Mouse (Mus musculus): Measurements from ENCODE around the gene Patl2. TPM values are rescaled to one million over a fixed set of nuclear protein-coding genes. Genes with fewer than 3 reads are reported as not detected.

The Patl2 gene
- not detected in 2 replicates for polyA plus RNA-seq (2014; fragmentation: Nextera tagmentation; extraction: Ambion mirVana)

DNA sequence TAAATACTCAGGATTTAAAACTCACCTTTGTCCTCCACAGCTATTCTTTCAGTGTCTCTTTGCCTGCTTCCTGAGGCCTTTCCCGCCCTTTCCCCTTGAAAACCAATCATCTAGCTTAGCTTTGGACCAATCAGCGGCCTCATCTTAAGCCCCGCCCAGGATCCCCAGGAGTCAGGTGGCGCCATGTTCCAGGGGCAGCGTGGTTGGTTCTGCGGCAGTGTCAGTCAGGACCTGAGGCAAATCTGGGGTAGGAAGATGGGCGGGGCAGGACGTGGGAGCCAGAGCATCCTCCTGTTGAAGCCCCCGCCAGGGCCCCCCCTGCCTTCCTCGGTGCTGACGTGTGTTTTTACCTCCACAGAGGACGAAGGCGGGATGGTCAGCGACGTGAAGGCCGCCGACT, at the start of gene Patl2, which contains the start of gene Terb2:
Patl2 (minus strand) TSS at position 84 of the 400 bp plus-strand sequence.
Terb2 (plus strand) TSS at position 167 of the 400 bp plus-strand sequence.
- no peak for ATAC-seq (ENCODE audit: insufficient number of reproducible peaks, insufficient read depth, low FRiP score, low read depth)
- no peaks in the 10 kb centered on the region for H3K27me3 ChIP-seq (ENCODE audit: control insufficient read depth, insufficient read depth, low read length)
- H3K27ac ChIP-seq (replicated peaks in 1 of 2; ENCODE audit: control insufficient read depth in 1 of 2, insufficient read depth in 1 of 2, low read depth in 2 of 2, low read length in 2 of 2): no peak within 1 kb of the TSS
- WGBS: 75% methylated on average over 17 of the region's 17 CpGs
- no peaks in the 10 kb centered on the region for H3K36me3 ChIP-seq (ENCODE audit: control insufficient read depth, insufficient read depth, low read length)
- no peaks in the 10 kb centered on the region for H3K9me3 ChIP-seq (ENCODE audit: control insufficient read depth, low read length)
- H3K4me1 ChIP-seq (ENCODE audit: control insufficient read depth in 2 of 2, insufficient read depth in 2 of 2, low read length in 2 of 2): no peaks in the 10 kb centered on the region
- no peak within 1 kb of the TSS for H3K9ac ChIP-seq (ENCODE audit: low read length)
- H3K4me2 ChIP-seq (ENCODE audit: low read length): no peak within 1 kb of the TSS
- no peak within 1 kb of the TSS for H3K4me3 ChIP-seq (ENCODE audit: control insufficient read depth in 1 of 2, insufficient read depth in 1 of 2, low read depth in 1 of 2, low read length in 2 of 2)

DNA sequence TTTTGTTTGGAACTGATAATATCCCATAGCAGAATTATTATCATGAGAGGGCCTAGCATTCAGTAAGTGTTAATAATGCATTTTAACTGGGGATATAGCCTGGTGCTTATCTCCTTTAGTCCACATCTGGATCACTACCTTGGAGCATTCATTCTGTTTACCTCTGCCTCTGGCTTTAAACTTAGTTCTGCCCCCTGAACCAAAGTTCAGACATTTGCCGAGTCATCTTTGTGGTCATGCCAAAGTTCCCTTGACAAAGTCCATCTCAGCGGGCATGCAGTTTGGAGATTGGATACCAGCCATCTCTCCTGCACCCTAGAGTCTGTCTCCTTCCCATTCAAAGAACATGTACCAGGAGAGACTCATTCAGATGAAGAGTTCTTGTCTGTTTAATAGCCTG, 49.4 kb upstream of the Patl2 start:
- H3K9ac ChIP-seq (ENCODE audit: low read length): peak overlapping the region; percentile 78
- no peak for ATAC-seq (ENCODE audit: insufficient number of reproducible peaks, insufficient read depth, low FRiP score, low read depth)
- H3K27ac ChIP-seq (replicated peaks in 1 of 2; ENCODE audit: control insufficient read depth in 1 of 2, insufficient read depth in 1 of 2, low read depth in 2 of 2, low read length in 2 of 2): peak overlapping the region in 1 of 2 experiments; percentile 28; a peak in 1 of 4 replicates

DNA sequence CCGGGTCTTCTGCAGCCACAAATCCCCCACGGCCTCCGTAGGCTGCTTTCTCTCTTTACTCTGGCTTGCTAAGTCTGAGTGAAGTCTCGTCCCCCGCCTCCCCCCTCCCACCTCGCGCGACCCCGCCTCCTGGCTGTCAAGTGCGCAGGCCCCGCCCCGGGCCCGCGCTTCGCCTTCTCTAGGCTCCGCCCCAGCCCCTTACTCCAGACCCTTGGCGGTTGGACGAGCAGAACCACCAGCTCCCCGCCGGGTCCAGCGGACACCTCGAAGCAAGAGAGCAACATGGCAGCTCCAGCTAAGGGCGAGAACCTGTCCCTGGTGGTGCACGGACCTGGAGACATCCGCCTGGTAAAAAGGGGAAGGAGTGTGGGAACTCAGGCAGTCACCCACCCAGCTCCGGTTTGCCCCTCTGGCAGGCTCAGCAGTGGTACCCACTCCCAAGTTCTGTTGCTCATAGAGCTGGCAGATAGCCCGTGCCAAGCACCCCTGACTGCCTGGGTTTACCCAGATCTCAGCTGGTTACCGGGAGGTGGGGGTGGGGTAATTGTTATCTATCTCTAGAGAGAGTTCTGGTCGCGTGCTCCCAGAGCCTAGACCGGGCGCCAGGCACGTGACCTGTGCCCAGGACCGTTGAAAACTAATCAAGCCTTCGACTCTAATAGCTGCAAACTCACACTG, 48.8 kb upstream of the Patl2 start, which contains the start of gene Sord:
Sord (plus strand) TSS at position 139 of the 678 bp plus-strand sequence.
- peak within 1 kb of the TSS; percentile 77 to 83 for H3K27ac ChIP-seq (replicated peaks in 1 of 2; ENCODE audit: control insufficient read depth in 1 of 2, insufficient read depth in 1 of 2, low read depth in 2 of 2, low read length in 2 of 2)
- ATAC-seq (ENCODE audit: insufficient number of reproducible peaks, insufficient read depth, low FRiP score, low read depth): peak; percentile 92
- WGBS: under 1% methylated on average over 35 of the region's 35 CpGs

More for the DNA sequence above, 49.4 kb upstream of the Patl2 start:
- no peaks in the 10 kb centered on the region for H3K9me3 ChIP-seq (ENCODE audit: control insufficient read depth, low read length)
- peak overlapping the region; percentile 86 for H3K4me2 ChIP-seq (ENCODE audit: low read length)
- H3K36me3 ChIP-seq (ENCODE audit: control insufficient read depth, insufficient read depth, low read length): no peaks in the 10 kb centered on the region
- peaks cover 4 to 6% of the 10 kb centered on the region in 2 experiments for H3K4me1 ChIP-seq (ENCODE audit: control insufficient read depth in 2 of 2, insufficient read depth in 2 of 2, low read length in 2 of 2)
- WGBS: 72% methylated on average over 2 of the region's 2 CpGs
- no peaks in the 10 kb centered on the region for H3K27me3 ChIP-seq (ENCODE audit: control insufficient read depth, insufficient read depth, low read length)
- H3K4me3 ChIP-seq (ENCODE audit: control insufficient read depth in 1 of 2, insufficient read depth in 1 of 2, low read depth in 1 of 2, low read length in 2 of 2): peak overlapping the region; percentile 56 to 88; a peak in 3 of 4 replicates

DNA sequence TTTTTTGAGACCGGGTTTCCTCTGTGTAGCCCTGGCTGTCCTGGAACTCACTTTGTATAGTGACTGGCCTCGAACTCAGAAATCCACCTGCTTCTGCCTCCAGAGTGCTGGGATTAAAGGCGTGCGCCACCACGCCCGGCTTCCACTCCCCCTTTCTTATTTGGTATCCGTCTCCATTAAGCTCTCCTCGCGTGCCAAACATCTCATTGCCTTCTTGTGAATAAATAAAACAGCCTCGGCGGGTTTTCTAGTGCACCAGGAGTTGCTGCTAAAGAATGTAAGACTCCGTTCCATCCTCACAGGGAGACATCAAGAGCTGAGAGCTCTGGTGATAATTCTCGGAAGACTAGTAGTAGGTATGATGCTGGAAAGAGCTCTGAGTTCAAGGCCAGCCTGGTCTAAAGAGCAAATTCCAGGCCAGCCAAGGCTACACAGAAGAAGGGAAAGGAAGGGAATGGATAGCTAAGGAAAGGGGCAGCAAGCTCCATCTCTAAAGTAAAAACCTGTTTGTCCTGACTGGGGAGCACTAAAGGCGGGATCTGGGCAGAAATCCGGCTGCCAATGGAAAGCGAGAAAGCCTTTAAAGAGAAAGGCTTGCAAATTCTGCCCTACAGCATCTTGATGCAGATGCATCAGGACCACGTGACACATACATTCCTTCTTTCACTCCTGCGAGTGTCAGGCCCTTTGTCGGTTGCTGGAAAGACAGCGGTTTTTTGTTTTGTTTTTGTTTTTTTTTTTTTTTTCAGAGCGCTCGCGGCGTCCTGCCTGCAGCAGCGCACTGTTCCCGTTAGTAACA, 48.0 kb upstream of the Patl2 start:
- peak overlapping the region; percentile 56 to 88 for H3K4me3 ChIP-seq (ENCODE audit: control insufficient read depth in 1 of 2, insufficient read depth in 1 of 2, low read depth in 1 of 2, low read length in 2 of 2)
- peak overlapping the region; percentile 86 for H3K4me2 ChIP-seq (ENCODE audit: low read length)
- H3K9ac ChIP-seq (ENCODE audit: low read length): peak overlapping the region; percentile 78
- H3K27ac ChIP-seq (replicated peaks in 1 of 2; ENCODE audit: control insufficient read depth in 1 of 2, insufficient read depth in 1 of 2, low read depth in 2 of 2, low read length in 2 of 2): peak overlapping the region; percentile 77 to 83
- H3K27me3 ChIP-seq (ENCODE audit: control insufficient read depth, insufficient read depth, low read length): no peaks in the 10 kb centered on the region
- no peaks in the 10 kb centered on the region for H3K9me3 ChIP-seq (ENCODE audit: control insufficient read depth, low read length)
- WGBS: 7% methylated on average over 26 of the region's 26 CpGs
- no peak for ATAC-seq (ENCODE audit: insufficient number of reproducible peaks, insufficient read depth, low FRiP score, low read depth)
- peaks cover 4 to 6% of the 10 kb centered on the region in 2 experiments for H3K4me1 ChIP-seq (ENCODE audit: control insufficient read depth in 2 of 2, insufficient read depth in 2 of 2, low read length in 2 of 2)
- no peaks in the 10 kb centered on the region for H3K36me3 ChIP-seq (ENCODE audit: control insufficient read depth, insufficient read depth, low read length)

More for the DNA sequence above, 48.8 kb upstream of the Patl2 start, which contains the start of gene Sord:
- Histone ChIP-seq H3K27me3 (ENCODE audit: control insufficient read depth, insufficient read depth, low read length) (no peaks in the 10 kb centered on the region), H3K9ac (ENCODE audit: low read length) (peak within 1 kb of the TSS; percentile 78), H3K9me3 (ENCODE audit: control insufficient read depth, low read length) (no peaks in the 10 kb centered on the region), H3K4me1 (ENCODE audit: control insufficient read depth in 2 of 2, insufficient read depth in 2 of 2, low read length in 2 of 2) (peaks cover 4 to 6% of the 10 kb centered on the region in 2 experiments), H3K4me2 (ENCODE audit: low read length) (peak within 1 kb of the TSS; percentile 86), H3K4me3 (ENCODE audit: control insufficient read depth in 1 of 2, insufficient read depth in 1 of 2, low read depth in 1 of 2, low read length in 2 of 2) (peak within 1 kb of the TSS; percentile 56 to 88), H3K36me3 (ENCODE audit: control insufficient read depth, insufficient read depth, low read length) (no peaks in the 10 kb centered on the region)

DNA sequence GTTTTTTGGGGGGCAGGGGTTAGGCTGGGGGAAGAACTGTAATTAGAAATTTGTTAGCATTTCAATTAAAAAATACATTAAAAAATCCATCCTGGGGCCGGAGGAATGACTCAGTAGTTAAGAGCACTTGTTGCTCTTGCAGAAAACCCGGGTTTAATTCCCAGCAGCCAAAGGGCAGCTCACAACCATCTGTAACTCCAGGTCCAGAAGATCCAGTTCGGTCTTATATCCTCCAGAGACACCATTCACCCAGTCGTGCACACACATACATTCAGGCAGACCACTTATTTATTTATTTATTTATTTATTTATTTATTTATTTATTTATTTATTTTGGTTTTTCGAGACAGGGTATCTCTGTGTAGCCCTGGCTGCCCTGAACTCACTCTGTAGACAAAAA, 47.4 kb upstream of the Patl2 start:
- Histone ChIP-seq H3K27me3 (ENCODE audit: control insufficient read depth, insufficient read depth, low read length) (no peaks in the 10 kb centered on the region), H3K36me3 (ENCODE audit: control insufficient read depth, insufficient read depth, low read length) (no peaks in the 10 kb centered on the region), H3K4me3 (ENCODE audit: control insufficient read depth in 1 of 2, insufficient read depth in 1 of 2, low read depth in 1 of 2, low read length in 2 of 2) (no peak overlapping the region), H3K4me1 (ENCODE audit: control insufficient read depth in 2 of 2, insufficient read depth in 2 of 2, low read length in 2 of 2) (peaks cover 4 to 6% of the 10 kb centered on the region in 2 experiments), H3K4me2 (ENCODE audit: low read length) (peak overlapping the region; percentile 86; the same call in 1 of the 2 replicates), H3K9ac (ENCODE audit: low read length) (no peak overlapping the region), H3K9me3 (ENCODE audit: control insufficient read depth, low read length) (no peaks in the 10 kb centered on the region), H3K27ac (replicated peaks in 1 of 2; ENCODE audit: control insufficient read depth in 1 of 2, insufficient read depth in 1 of 2, low read depth in 2 of 2, low read length in 2 of 2) (no peak overlapping the region)
- ATAC-seq (ENCODE audit: insufficient number of reproducible peaks, insufficient read depth, low FRiP score, low read depth): no peak
- 55% methylated on average over 5 of the region's 5 CpGs for WGBS

DNA sequence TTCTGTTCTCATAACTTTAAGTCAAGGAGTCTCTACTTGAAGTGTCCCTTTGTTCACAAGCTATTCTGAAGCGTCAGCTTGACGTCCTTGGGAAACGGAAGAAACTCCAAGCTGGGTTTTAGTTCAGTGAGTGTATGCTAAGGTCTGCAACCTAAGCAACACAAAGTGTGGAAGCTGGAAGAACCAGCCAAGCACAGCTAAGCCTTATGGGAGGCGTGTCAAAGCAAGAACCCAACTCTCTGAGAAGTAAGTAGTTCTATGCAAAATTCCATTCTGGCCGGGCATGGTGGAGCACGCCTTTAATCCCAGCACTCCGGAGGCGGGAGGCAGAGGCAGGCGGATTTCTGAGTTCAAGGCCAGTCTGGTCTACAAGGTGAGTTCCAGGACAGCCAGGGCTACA, 45.6 kb upstream of the Patl2 start:
- Histone ChIP-seq H3K4me2 (ENCODE audit: low read length) (no peak overlapping the region), H3K36me3 (ENCODE audit: control insufficient read depth, insufficient read depth, low read length) (no peaks in the 10 kb centered on the region), H3K27me3 (ENCODE audit: control insufficient read depth, insufficient read depth, low read length) (no peaks in the 10 kb centered on the region), H3K4me1 (ENCODE audit: control insufficient read depth in 2 of 2, insufficient read depth in 2 of 2, low read length in 2 of 2) (peaks cover 4 to 6% of the 10 kb centered on the region in 2 experiments), H3K9ac (ENCODE audit: low read length) (no peak overlapping the region), H3K27ac (replicated peaks in 1 of 2; ENCODE audit: control insufficient read depth in 1 of 2, insufficient read depth in 1 of 2, low read depth in 2 of 2, low read length in 2 of 2) (no peak overlapping the region), H3K9me3 (ENCODE audit: control insufficient read depth, low read length) (no peaks in the 10 kb centered on the region), H3K4me3 (ENCODE audit: control insufficient read depth in 1 of 2, insufficient read depth in 1 of 2, low read depth in 1 of 2, low read length in 2 of 2) (no peak overlapping the region)
- WGBS: 87% methylated on average over 9 of the region's 9 CpGs
- no peak for ATAC-seq (ENCODE audit: insufficient number of reproducible peaks, insufficient read depth, low FRiP score, low read depth)

DNA sequence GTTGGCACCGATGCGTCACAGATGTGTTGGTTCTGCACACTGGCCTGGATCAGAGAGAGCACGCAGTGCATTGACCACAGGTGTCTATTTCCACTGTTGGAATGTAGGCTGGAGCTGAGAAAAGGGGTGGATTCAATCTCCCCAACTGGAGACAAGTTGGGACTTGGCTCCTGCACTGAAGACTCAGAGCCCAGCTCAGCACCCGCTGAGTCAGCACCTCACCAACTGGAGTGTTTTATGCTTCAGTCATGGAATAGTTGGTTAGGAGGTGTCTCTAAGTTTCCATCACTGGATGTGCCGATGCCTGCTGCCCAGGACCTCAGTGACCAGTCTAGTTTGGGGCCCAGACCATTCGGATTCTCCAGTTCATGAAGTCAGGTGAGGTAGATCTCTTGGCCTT, 44.4 kb upstream of the Patl2 start:
- H3K27ac ChIP-seq (replicated peaks in 1 of 2; ENCODE audit: control insufficient read depth in 1 of 2, insufficient read depth in 1 of 2, low read depth in 2 of 2, low read length in 2 of 2): no peak overlapping the region
- no peaks in the 10 kb centered on the region for H3K27me3 ChIP-seq (ENCODE audit: control insufficient read depth, insufficient read depth, low read length)
- WGBS: 83% methylated on average over 6 of the region's 6 CpGs
- no peak overlapping the region for H3K4me3 ChIP-seq (ENCODE audit: control insufficient read depth in 1 of 2, insufficient read depth in 1 of 2, low read depth in 1 of 2, low read length in 2 of 2)
- no peak for ATAC-seq (ENCODE audit: insufficient number of reproducible peaks, insufficient read depth, low FRiP score, low read depth)
- no peaks in the 10 kb centered on the region for H3K9me3 ChIP-seq (ENCODE audit: control insufficient read depth, low read length)
- H3K36me3 ChIP-seq (ENCODE audit: control insufficient read depth, insufficient read depth, low read length): no peaks in the 10 kb centered on the region
- no peak overlapping the region for H3K4me2 ChIP-seq (ENCODE audit: low read length)
- H3K9ac ChIP-seq (ENCODE audit: low read length): no peak overlapping the region
- H3K4me1 ChIP-seq (ENCODE audit: control insufficient read depth in 2 of 2, insufficient read depth in 2 of 2, low read length in 2 of 2): peaks cover 3% of the 10 kb centered on the region in 2 experiments

Measured in heart, embryonic 14.5 days (tissue).